Mouse (Mus musculus) layer of hippocampus, adult 2 months (tissue): ENCODE results near the gene Prl3d2. TPM values are rescaled to one million over a fixed set of nuclear protein-coding genes. Genes with fewer than 3 reads are reported as not detected.
"Not testable (repeated sequence)": the region's sequence is repeated elsewhere in the genome, so short reads cannot be mapped to it uniquely, and the experiment has no call there.

ENCODE experiments used
- DNase-seq, 2 experiments: peaks; one replicate each; pipeline ENCODE4 v3.0.0; 2022; ENCODE audit warnings: low spot score in 2 of 2
- H3K27ac ChIP-seq: fragments of 200-600 bp; 2 replicates; pipeline ENCODE4 v1.8.1; 2022
- H3K4me3 ChIP-seq: fragments of 200-600 bp; 2 replicates; pipeline ENCODE4 v1.8.1; 2022; ENCODE audit warnings: mild to moderate bottlenecking
- CTCF ChIP-seq: fragments of 200-600 bp; conservative IDR thresholded peaks from 2 replicates; pipeline ENCODE4 v1.8.1; 2022; ENCODE audit warnings: antibody characterized with exemption, mild to moderate bottlenecking, moderate library complexity
- long read RNA-seq, 2 experiments: library from polyadenylated mRNA; stranded (forward); transcript quantifications; one replicate each; pipeline ENCODE4 v2.0.0; 2021; ENCODE audit warnings: borderline mapping rate in 2 of 2
- total RNA-seq, 2 experiments: library from RNA; stranded (reverse); gene quantifications; 2 replicates each; pipeline ENCODE4 v1.2.3; 2021

The Prl3d2 gene
- not detected for total RNA-seq
- long read RNA-seq, experiment 1, result 0 reads
- long read RNA-seq, experiment 2, result 0 reads

- not testable (repeated sequence) for H3K4me3 ChIP-seq, DNase-seq, H3K27ac ChIP-seq
Measured at GRCm38 (mm10) chr13:27121398-27121797, at the start of gene Prl3d2. Prl3d2 (plus strand) TSS chr13:27121698.

GRCm38 (mm10) chr13:27093890-27094289 lies 27.6 kb upstream of the Prl3d2 start, which contains the start of gene Prl3d1:
Prl3d1 (plus strand) TSS chr13:27094190.
- not testable (repeated sequence) for H3K4me3 ChIP-seq, H3K27ac ChIP-seq, DNase-seq

GRCm38 (mm10) chr13:27148264-27148663 lies 26.8 kb downstream of the Prl3d2 start:
- no peak overlapping the region for H3K4me3 ChIP-seq
- no peak for TF ChIP-seq CTCF
- no peak for DNase-seq
- H3K27ac ChIP-seq, result no peak overlapping the region

GRCm38 (mm10) chr13:27156490-27156889 lies 35.0 kb downstream of the Prl3d2 start, which contains the start of gene Prl3d3:
Prl3d3 (plus strand) TSS chr13:27156790.
- not testable (repeated sequence) for DNase-seq, H3K4me3 ChIP-seq, H3K27ac ChIP-seq

Other genes with a start within 250 kb of the Prl3d2 start
- not detected for gene Prl, start 64.1 kb upstream of the Prl3d2 start, total RNA-seq
- not detected for gene Prl3d1, start 27.5 kb upstream of the Prl3d2 start, total RNA-seq
- gene Prl3d3, start 35.1 kb downstream of the Prl3d2 start, total RNA-seq, result not detected
- gene Prl3c1, start 75.0 kb downstream of the Prl3d2 start, total RNA-seq, result not detected
- not detected for gene Prl3b1, start 120.1 kb downstream of the Prl3d2 start, total RNA-seq
- gene Prl3a1, start 137.7 kb downstream of the Prl3d2 start, total RNA-seq, result not detected
- gene Prl6a1, start 190.9 kb downstream of the Prl3d2 start, total RNA-seq, result not detected
- gene Prl8a2, start 224.0 kb downstream of the Prl3d2 start, total RNA-seq, result not detected